Mouse (Mus musculus): ENCODE measurements around the gene Qsox1.

The Qsox1 gene

DNA sequence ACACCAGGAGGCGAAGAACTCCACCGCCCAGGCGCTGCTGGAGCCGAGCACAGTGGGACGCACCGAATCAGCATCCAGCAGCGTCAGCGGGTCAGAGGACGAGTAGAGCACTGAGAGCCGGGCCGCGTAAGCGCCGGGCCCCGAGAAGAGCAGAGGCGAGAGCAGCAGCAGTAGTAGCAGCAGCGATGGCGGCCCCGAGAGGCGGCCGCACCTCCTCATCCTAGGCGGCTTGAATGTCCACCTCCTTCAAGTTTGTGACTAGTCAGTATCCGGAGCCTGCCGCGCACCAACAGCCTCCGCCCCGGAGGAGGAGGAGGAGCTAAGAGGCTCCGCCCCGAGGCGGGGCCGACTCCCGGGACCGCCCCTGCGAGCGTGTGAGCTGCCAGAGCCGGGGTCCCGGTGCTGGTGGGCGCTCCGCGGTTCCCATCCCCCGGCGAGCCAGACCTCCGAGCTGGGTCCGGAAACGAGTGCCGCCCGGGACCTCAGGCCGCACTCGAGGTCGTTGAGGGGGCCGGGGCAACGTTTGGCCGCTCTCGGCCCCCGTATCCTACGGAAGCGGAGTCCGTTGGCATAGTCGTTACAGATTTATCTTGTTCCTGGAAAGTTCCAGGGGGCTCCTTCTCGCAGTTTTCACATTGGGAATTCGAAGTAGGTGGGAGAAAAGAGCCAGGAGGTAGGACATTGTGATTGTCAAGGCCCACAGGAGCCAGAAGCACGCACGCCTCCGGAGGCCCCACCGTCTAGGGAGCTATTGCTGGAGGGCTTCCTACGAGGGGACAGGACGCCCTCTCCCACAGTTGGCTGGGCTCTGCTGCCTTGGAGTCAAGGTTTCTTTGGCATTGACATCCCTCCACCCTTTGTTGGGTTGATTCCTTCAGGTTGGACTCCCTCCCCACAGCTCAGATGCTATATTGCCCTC, at the start of gene Qsox1:
Gene Qsox1 (minus strand): TSS at position 309 of the 919 bp plus-strand sequence.
- DNase-seq (ENCODE audit: low read depth, low spot score), result peak; percentile 90

DNA sequence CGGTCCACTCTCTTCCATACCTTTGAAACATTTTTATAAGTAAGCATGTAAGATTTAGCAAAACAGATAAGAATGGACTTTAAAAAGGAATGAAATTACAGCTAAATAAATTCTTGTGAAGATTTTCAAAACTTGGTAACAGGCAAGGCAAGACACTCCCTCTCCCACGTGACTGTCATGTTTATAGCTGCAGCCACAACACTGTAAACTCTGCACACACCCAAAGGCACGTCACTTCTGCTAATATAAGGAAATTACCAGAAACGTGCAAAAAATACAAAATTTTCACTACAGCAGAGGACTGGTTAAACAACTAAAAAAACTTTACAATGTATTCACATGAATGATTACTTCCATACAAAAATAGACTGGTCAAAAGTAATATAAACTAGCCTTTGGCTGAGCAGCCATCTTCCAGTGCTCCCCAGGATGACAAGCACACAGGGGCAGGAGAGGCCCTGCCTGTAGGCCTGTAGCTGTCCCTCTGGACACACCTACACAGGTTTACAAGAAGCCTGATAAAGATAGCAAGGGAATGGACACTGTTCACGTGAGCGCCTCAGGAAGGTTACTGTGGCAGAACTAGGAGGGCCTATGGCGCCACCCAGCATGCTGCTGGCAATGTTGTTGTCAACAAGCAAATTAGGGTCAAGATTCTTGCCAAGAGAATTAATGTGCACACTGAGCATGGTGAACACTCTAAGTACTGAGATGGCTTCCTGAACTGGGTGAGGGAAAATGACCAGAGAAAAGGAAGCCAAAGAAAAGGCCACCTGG, 42.4 kb upstream of the Qsox1 start:
- no peak for DNase-seq (ENCODE audit: low read depth, low spot score)

DNA sequence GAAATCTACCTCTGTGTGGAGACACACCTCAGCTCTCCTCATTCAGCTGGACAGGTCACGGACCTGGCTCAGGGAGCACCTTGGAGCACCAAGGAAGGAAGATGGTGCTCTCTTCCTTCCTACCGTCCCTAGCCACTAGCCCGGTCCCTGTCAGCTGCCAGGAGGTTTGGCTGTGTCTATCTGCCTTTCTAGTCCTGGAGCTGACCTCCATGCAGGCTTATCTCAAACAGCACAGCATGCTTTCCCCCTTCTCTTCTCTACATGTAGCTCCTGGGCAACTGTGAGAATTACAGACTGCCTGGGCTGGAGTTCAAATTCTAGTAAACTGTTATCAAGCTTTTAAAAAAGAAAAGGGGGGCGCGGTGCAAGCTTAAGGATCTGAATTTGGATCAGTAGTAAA, 40.3 kb upstream of the Qsox1 start:
- no peak for DNase-seq (ENCODE audit: low read depth, low spot score)

DNA sequence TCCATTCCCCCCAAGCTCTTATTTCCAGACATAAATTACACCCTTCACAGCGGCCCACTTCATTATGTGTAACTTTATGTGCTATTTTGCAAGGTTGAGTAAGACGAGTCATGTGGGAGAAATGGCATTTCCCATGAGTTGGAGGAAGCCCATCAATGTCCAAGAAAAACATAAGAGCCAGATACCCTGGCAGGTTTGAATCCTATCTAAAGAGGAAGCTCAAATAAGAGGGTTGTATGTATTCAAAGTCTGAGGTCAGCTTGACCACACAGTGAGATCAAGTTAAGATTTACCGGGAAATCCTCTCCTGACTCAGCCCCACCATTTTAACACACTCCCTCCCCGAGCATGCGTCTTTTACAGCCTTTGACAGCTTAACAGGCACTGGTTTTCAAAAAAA, 31.5 kb upstream of the Qsox1 start:
- no peak for DNase-seq (ENCODE audit: low read depth, low spot score)

DNA sequence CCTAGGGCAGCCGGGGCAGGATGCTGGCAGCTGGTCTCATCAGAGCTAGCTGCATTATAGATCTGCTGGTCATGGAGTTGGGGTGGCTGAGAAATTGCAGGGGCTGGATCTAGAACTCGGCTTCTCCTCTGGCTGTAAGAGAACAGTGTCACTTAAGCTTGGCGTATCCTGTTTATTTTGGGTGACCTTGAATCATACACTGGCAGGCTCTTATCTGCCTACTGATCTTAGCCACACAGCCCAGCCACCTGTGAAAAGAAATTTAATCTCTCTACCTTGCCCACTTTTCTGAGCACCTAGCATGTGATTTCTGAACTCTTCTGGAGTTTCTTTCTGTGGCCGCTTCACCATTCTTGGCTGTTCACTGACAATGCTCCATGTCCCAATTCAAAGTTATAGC, 30.8 kb upstream of the Qsox1 start:
- DNase-seq (ENCODE audit: low read depth, low spot score), result no peak

DNA sequence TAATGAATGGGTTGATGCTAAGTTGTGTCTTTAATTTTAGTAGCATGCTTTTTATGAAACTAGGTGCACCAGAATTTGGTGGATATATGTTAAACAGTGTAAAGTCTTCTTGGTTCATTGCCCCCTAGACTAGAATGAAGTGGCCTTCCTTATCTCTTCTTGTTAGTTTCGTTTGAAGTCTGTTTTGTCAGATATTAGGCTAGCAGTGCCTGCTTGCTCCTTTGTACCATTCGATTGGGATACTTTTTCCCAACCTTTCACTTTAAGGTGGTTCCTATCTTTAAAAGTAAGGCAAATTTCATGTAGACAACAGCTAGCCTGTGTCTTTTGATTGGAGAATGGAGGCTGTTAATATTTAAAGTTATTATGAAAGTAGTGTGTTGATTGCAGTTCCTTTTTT, 23.0 kb upstream of the Qsox1 start:
- DNase-seq (ENCODE audit: low read depth, low spot score), result no peak

DNA sequence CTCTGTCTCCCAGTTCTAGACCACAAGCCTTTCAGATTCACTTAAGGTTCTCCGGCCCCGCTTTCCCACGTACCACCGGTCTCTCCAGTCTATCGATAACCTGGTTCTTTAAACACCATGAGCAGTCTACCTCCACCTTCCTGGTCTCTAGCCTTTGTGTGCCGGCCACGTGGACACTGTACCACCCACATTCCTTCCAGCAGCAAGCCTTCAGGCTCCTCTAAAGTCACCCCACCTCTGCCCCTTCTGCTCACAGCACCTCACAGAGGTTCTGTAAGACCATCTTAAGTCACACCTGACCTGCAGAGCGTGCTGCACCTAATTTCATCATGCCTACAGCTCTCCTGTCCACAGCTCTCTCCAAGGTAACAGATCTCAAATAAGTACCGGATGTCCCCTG, 20.9 kb upstream of the Qsox1 start:
- DNase-seq (ENCODE audit: low read depth, low spot score), result no peak

DNA sequence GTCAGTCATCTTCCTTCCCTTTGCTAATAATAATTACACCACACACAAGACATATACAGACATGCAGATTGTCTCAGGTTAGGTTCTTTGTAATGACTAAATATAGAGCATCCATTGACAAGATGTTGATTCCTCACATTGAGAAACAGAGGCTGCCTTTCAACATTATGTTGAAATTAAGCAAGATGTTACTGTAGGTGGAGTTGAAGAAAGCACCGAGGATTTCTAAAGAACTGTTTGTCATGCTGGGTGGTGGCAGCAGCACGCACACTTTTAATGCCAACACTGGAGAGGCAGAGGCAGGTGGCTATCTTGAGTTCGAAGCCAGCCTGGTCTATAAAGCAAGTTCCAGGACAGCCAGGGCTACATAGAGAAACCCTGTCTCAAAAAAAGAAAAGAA, 19.3 kb upstream of the Qsox1 start:
- no peak for DNase-seq (ENCODE audit: low read depth, low spot score)

DNA sequence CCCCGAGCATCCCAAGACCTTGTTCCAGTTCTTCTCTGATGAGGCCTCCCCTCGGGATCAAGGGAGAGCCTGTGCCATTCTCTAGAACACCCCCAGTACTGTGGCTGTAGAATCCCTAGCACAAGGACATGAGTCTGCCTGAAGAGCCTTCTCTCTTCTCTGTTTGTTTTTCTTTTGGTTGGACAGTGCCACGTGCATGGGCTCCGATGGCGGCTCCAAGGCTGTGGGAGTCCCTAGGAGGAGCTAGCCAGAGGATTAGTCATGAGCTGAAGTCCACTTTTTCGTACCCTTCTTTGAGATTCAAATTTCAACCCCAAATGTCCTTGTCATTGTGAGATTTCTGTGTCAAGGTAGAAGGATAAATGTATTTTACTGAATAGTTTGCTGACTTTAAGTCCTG, 18.2 kb upstream of the Qsox1 start:
- no peak for DNase-seq (ENCODE audit: low read depth, low spot score)

DNA sequence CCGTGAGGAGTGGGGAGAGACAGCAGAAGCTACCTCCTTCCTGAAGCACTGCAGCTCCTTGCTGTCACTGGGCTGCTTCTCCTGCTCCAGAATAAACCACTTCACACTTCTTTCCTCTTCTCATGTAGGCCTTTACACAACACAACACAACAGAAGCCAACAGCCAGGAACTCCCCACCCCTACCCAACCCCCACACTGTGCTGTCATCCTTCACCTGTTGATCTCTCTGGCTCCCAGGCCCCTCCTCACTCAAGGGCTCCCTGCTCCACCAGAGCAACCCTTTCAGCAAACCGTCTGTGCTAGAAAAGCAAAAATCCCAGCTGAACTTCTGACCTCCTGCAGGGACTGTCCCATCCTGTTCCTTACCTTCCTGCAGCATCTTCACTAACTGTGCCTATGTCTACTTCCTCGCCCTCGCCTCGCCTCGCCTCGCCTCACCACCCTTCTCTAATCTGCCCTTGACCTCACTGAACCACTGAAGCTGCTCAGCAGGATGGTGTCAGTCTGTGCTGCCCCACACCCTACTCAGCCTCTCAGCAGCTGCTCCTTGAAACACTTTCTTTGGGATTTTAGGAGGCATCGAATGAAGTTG, 15.1 kb upstream of the Qsox1 start:
- DNase-seq (ENCODE audit: low read depth, low spot score), result peak; percentile 55

DNA sequence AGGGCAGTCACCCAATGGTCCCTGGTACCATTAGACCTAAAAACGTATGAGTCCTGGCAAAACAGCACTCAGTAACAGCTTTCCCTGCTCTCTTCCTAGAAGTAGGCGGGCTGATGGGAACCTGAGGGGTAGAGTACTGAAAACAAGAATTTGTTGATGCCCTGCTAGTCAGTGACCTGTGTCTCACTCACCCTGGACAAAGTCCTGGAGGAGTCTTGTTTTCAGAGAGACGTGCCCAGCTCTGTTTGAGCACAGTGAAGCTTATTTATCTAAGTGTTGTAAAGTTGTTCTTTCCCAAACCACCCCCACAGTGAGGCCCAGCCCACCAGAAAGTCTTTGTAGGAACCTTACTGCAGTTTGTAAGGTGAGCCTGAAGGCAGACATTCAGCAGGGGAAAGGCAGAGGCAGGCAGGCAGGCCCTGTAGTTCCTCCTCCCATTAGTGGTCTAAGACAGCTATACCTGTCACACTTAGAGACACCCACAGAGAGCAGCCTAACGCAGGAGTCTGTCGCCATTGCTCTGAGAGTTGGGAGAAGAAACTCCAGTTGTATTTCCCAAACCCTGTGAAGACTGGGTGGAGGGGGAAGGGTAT, 14.2 kb upstream of the Qsox1 start:
- no peak for DNase-seq (ENCODE audit: low read depth, low spot score)

DNA sequence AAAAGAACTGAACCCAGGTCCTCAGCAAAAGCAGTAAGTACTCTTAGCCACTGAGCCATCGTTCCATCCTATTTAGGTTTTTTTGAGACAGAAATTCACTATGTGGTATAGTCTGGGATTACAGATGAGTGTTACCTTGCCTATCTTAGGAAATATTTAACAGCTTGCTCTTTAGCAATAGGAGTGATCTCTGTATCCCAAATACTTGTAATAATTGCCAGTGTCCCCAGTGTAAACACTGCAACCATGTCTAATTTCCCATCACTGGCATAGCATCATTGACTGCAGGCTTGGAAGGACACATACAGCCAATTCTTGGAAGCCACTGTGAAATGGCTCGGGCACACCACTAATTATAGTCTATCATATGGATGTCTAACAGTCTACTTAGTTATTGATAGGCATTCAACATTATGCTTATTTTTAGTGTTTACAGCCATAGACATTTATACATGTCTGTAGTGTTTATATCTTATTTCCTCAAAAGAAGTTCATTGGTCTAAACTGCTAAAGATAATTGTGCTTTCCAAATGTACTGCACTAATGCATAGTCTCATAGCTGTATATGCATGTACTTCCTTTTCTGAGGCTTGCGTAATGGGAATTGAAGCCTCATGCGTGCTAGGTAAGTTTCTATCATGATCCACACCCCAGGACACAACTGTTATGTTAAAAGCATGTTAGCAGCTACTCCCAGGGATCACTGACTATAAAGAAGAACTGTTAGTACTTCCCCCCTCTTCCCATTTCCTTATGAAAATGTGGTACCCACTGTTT, 13.4 kb upstream of the Qsox1 start:
- no peak for DNase-seq (ENCODE audit: low read depth, low spot score)

DNA sequence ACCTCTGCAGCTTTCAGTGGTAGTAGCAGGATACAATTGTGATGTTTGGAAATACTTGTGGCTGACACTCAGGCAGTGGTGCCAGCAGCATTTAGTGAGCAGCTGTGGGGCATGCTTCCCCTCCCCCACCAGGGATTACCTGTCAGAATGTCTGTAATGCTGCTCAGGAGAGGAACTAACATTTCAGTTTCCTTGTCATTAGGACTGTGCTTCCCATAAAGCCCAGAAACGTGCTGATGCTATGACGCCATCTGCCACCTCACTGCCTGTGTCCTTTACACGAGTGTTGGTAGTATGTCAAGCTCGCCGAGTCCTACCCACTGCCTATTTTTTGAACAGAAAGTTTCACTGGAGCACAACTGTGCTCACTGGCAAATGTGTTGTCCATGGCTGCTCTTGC, 8.0 kb upstream of the Qsox1 start:
- no peak for DNase-seq (ENCODE audit: low read depth, low spot score)

DNA sequence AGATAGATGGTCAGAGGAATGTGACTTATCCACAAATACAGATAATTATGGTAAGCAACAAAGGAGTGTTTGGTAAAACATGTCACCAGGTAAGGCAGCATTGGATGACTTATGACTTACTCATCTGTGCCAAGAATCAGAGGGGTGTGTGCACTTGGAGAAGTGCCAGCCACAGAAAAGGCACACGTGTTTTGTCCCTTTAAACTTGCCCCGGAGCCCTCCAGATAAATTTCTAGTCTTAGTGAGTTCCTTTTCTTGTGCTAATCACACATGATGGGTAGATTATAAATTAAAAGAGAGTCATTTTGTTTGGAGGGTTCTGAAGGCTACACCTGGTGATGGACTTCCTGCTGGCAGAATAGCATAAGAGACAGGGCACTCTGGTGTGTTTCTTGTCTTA, 3.5 kb upstream of the Qsox1 start:
- no peak for DNase-seq (ENCODE audit: low read depth, low spot score)

DNA sequence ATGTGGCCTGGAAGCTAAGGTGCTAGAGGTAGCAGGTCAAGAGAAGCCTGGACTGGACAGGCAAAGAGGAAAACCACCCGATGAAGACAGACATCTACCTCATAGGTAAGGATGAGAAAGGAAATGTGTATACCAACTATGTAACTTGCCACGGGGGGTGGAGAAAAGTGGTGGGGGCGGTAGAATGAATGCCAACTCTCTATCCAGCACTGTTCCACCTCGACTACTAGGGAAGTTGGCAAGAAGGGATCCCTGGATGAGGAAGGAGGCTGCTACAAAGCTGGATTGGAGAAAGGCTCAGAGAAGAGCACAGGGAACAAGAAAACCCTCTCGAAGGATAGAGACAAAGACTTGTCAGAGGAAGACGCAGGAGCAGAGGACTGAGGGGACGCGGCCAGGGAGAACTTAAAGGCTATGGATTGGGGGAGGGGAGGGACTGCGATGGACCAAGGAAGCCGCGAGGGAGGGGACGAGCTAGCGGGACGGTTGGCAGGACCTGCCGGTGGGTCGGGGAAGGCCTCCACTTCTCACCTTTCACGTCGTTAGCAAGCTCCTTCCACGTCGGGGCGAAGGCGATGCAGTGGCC, 601 bp downstream of the Qsox1 start:
- DNase-seq (ENCODE audit: low read depth, low spot score), result no peak

DNA sequence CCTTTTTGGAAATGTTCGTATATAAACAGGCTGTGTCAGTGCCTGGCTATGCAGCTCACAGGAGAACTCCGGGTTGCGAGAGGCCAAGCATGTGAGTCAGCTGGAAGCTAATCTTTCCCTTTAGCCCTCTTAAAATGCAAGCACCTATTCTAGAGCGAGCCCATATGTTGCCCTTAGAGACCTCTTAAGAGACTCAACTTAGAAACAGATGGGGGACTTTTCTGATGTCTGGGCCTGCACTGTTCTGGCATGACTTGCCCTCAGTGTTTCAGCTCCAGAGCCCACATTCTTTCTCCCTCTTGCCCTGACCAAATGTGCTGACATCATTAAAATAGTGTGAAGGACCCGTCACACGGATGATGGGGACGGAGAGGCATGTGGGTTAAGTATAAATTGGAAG, 2.1 kb downstream of the Qsox1 start:
- DNase-seq (ENCODE audit: low read depth, low spot score), result no peak

DNA sequence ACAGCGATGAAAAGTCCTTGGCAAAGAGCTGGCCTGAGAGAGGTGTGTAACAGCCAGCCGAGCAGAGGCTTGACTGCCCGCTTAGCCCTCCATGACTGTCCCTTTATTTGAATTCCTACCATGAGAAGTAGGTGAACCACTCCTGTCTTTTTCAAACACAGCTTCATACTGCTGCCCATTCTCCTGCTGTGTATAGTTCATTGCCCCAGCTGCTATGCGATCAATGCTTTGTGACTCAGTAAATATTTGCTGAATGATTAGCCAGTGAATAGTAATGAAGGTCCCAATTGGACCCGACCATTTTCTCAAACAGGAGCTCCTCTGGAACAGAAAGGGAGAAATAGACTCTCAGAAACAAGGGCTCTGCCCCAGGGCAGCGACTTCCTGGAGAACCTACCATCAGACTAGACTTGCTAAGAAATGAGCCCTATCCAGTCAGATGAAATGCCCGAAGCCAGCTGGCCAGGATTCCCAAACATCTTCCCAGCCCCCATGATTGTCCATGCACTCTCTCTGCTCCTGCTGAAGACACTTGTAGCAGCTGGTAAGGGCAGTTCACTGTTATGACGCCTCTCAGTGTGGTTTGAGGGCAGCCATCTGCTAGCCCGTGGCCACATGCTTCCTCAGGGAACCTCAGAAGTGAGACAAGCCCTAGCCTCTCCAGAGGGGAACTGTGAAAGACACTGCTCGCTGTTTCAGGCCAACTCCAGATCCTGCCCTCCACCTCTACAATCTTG, 2.8 kb downstream of the Qsox1 start:
- no peak for DNase-seq (ENCODE audit: low read depth, low spot score)

DNA sequence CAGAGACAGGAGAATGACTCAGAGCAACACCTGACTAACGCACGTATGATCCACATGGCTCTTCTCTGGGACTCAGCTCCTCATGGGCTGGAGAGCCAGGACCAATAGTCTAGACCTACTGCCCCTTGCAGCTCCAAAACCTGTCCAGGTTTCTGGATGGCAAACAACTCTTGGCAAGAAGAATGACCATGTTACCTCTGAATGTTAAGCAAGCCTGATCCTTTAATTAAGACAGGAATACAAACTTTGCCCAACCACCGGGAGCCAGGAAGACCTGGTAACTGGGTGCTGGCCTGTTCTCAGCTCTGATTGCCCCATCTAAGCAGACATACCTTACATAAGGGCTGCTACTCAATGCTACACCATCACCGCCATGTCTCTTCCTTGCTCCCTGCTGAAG, 4.4 kb downstream of the Qsox1 start:
- no peak for DNase-seq (ENCODE audit: low read depth, low spot score)

DNA sequence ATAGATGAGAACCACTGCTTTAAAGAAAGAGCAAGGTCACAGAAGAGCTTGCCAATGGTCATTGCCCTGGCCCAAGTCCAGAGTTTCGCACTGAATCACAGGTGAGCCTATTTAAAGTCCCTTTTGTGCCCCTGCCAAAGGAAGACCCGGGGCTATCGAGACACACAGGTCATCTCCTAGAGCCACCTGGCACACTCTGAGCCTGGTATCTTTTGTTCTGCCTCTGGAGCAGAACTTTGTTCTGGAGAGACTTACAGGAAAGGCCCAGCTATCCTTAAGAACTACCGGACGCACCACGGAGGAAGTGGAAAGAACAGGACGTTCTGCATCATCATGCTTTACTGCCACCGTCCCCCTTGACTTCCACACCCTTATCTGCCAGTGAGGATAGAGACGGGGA, 7.1 kb downstream of the Qsox1 start:
- DNase-seq (ENCODE audit: low read depth, low spot score), result no peak

Data from R1 (cell line).